Mouse (Mus musculus) adrenal gland, postnatal 10 days (tissue): ENCODE results near the gene Fam219a. TPM values are rescaled to one million over a fixed set of nuclear protein-coding genes. Genes with fewer than 3 reads are reported as not detected.
A peak's percentile ranks its signal among the peaks of the same experiment; 100 is the strongest.

Source experiments
- DNase-seq: peaks from one replicate; pipeline ENCODE4 v3.0.0; 2021; ENCODE audit warnings: mixed read lengths
- total RNA-seq, 2 experiments: library from RNA; stranded (reverse); gene quantifications; 2 replicates each; pipeline ENCODE4 v1.2.3; 2021

The Fam219a gene
- total RNA-seq, 2 experiments from 2014 or later = 18.8 to 23.5 TPM

DNA sequence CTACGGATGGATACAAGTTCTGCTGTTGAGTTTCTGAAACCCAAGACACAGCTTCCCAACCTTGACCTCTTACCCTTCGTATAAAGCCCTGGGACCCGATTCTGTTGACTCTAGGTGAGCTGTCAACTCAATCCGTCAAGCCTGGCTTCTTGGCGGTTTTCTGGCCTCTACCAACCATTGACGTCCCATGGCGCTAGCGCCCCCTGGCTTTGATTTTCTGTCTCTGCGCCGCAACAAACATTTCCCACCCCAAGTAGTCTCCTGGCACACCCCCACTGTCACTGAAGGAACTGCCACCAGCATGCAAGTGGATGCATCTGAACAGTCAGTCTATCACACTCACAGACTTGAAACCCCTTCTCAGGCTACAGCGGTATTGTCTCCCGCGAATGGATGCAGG is 63.2 kb downstream of the Fam219a start:
- peak; percentile 76 for DNase-seq

DNA sequence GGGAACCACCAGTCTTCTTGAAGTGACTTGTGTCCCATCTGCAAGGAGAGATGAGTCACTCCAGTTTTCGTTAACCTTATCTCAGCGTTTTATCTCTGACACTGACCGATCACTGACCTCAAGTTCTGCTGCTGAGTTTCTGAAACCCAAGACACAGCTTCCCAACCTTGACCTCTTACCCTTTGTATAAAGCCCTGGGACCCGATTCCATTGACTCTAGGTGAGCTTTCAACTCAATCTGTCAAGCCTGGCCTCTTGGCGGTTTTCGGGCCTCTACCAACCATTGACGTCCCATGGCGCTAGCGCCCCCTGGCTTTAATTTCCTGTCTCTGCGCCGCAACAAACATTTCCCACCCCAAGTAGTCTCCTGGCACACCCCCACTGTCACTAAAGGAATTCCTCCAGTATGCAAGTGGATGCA is 64.2 kb downstream of the Fam219a start:
- DNase-seq = peak; percentile 43

DNA sequence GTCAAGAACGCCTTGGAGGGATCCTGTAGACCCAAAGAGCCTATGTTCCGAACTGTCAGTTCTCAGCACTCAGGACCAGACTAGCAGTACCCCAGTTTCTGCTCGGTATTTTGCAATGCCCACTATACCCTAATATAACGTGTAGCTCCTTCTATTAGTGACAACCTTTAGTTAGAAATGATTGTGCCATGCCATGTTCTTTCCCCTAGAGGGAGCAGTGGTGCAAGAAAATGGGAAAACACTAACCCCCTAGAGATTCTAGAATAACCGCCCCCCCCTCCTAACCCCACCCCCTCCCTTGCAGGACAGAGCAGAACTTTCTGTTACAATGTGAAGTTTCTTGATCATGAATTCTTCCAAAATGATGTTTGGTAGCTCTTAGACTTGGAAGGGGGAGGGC is 65.0 kb downstream of the Fam219a start:
- DNase-seq = no peak

DNA sequence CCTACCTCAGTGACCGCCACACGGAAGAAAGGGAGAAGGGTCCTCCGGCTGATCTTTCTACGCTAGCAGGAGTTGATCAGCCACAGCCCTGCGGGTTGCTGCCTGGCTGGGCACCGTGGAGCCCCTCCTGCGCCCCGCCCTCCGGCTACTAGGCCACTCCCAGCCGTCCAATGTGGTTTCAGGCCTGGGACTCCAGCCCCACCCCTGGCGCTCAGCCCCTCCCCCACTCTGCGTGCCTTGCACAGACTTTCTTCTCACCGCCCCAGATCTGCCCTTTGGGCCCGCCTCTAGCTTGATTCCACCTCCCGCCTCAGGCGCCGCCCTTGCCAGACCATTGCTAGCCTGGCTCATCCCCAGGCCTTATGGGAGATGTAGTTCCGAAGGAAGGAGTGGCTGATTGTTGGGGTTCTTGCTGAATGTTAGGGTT is 66.3 kb downstream of the Fam219a start, which contains the start of gene AI464131:
AI464131 (minus strand) TSS at position 91 of the 427 bp plus-strand sequence.
- DNase-seq = peak; percentile 100

DNA sequence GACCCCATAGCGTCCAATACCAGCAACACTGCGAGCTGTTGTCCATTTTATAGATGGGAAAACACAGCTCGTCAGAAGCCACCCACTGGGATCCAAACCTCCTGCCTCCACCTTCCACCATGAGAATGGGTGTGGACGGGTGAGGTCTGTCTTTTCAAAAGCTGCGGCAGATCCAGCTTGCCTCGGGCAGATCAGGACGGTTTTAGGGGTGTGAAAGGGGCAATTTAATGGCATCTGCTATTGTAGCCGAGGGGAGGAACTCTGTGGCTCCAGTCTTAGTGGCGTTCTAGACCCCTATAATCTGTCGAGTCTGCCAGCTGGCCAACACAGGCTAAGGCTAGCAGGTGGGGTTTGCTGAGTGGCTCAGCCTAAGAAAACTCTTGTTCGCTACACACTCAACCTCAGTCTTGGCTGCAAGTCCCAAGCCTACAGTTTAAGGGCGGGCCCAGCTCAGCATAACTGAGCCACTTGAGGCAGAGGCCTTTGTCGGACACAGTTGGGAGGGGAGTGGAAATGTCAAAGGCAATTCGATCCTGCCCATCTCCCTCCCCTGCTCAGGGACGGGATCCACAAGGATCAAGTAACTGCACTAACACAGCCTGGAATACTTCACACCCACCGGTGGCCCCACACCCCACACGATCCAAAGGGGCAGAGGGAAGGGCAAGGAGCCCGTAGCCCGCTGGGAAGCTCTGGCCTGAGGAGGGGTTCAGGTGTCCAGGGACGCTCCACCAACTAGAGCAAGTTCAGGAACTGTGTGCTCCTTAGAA is 67.0 kb downstream of the Fam219a start:
- peak; percentile 50 for DNase-seq

DNA sequence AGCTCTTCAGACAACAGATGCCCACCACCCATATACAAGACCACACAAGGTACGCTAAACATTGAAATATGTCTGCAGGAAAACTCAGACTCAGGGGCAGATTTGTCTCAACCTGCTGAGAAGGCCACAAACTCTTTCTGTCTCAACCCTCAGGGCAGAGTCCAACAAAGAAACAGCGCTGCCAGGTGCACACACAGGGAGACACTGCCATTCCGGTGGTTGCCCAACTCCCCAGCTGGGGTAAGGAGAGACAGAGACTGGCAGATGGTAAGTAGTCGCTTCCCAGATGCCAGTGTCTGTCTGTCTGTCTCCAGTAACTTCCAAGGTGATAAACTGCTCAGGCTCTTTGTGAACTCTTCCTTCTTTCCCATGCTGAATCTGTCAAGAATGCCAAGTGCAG is 68.6 kb downstream of the Fam219a start:
- DNase-seq = no peak

DNA sequence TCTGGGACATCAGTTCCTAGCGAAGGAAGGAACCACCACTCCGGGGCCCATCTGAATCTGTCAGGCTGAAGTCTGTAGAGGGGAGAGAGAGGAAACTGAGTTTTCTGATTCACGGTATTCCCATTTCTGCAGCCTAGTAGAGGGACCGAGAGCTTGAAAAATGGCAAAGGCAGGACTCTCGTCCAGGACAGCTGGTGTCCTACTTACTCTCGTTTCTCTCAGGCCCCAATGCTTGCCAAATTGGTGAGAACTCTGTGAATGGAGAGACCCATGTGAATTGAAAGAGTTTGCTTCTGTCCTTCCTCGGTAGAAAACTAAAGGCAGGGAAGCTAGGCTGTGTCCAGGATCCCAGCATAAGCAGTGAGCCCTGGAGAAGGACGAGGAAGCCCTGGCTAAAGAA is 69.7 kb downstream of the Fam219a start:
- DNase-seq = no peak

DNA sequence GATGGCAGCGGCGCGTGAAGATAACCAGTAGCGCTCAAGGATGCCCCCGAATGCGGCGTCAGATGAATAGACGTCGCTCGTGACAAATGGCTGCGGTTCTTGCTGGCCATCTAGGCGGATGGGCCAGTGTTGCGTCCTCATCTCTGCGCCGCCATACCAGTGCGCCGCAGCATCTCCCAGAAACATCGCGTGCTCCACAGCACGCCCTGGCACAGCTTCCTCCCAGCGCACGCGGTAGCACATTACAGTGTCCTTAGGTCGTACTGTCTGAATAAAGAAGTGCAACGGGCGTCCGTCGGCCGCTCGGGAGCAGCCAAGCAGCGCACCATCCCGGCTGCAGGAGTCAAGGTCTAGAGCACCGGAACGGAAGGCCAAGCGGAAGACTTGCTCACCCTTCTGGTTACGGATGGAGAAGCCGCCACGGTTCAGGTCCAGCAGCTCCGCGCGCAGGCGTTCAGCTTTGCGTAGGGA is 70.4 kb downstream of the Fam219a start:
- DNase-seq = peak; percentile 36

DNA sequence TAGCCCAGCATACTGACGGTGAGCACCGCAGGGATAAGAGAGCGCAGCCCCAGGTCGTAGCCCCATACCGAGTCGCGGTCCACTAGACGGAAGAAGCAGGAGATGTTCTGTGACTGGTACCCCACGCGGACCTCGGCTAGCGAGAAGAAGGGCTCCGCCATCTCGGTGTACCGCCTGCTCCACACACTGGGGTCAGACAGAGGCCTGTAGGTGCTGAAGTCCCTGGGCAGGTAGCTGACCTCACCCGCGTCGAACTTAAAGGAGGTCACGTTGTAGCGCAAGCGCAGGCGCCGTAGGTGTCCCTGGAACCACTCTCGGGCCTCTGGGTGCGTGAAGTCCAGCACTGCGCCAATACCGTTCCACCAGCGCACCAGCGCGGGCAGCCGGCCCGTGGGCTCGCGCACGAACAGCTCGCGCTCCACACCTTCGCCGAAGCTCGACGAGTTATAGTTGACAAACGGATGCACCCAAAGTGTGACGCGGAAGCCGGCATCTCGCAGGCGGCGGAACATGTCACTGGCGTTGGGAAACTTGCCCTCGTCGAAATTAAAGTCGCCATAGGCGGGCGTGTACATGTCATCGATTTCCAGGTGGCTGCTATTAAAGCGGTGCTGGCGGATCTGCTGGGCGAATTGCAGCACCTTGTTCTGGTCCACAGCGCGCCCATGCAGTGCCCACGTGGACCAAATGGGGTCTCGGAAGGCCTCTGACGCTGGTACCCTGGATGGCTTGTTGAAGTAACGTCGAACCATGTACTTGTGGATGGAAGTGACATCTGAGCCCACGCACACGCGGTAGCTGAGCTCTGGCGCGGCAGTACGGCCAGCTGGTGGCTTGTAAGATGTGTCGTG is 71.1 kb downstream of the Fam219a start:
- DNase-seq = no peak

DNA sequence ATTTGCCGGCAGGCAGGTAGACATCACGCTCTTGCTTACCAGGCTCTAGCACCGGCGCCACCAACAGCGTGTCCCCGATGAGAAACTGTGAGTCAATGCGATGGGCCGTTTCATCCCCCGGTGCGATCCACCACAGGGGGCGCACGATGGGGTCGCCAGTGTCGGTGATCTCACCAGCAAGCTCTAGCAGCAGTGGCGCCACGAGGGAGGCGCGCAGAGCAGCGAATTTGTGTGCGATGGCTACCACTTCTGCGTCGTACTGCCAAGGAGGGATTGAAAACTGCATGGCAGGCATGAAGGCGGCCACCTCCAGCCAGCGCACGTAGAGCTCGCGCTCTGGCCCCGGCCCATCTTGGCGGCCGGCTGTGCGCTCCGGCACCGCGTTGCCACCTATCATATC is 71.8 kb downstream of the Fam219a start:
- DNase-seq = peak; percentile 46

DNA sequence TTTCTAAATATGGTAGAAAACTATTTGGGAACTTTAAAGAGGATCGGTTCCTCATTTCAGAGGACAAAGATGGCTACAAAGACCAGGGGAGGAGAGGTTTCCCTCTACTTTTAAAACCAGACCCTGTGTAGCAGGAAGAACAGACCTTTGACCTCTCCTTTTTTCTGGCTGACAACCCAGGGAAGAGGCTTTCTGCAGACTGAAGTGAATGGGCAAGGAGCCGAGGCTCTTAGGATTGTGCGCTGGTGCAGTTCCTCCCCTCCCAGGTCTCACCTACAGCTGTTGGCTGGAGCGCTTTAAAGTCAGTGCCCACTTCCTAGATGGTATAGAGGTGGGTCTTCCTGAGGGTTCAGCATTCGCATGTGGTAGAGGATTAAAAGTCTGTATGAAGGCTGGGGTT is 72.3 kb downstream of the Fam219a start:
- DNase-seq = no peak

DNA sequence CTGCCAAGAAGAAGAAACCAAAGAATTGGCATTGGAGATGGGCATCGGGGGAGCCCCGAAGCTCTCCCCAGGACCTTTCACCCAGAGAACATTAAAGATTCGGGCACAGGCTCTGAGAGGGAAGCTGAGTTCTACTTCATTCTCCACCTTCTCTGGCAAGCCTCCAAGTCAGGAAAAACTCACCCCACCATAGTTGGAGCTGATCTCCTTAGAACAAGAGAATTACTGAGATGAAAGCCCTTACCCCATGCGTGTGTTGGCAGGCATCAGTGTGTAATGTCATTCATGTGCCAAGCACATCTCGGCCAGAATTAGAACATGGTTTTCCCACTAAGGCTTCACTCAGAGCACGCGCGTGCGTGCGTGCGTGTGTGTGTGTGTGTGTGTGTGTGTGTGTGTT is 73.5 kb downstream of the Fam219a start:
- DNase-seq = peak; percentile 33

DNA sequence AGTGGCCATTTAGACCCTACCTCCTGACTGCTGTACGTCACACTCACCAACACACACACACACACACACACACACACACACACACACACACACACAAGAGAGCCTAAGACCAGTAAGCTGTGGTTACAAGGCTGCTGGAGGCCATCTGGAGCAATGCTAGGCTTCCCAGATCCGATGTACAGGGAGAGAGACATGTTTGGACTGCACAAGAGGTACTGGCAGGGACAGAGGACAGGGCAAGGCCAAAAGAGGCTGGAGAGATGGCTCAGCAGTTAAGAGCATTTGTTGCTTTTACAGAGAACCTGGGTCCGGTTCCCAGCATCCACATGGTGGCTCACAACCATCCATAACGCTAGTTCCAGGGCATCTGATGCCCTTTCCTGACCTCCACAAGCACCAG is 74.3 kb downstream of the Fam219a start:
- DNase-seq = no peak

DNA sequence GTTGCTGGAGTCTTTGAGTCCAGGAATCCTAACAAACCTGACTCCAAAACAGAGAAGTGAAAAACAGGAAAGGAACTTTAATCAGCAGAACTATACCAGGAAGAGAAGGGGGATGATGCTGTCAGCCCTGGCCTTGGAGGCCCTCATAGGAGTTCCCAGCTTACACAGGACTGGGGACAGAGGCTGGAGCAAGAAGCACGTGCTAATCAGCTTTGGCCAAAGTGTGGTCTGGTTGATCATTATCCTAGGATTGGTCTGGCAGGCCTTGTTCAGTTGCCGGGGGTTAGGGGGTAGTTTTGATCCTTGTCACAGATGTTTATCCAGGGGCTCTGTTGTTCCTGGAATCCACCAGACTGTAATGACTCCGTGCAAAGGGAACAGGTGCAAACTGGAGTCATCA is 75.0 kb downstream of the Fam219a start:
- no peak for DNase-seq

DNA sequence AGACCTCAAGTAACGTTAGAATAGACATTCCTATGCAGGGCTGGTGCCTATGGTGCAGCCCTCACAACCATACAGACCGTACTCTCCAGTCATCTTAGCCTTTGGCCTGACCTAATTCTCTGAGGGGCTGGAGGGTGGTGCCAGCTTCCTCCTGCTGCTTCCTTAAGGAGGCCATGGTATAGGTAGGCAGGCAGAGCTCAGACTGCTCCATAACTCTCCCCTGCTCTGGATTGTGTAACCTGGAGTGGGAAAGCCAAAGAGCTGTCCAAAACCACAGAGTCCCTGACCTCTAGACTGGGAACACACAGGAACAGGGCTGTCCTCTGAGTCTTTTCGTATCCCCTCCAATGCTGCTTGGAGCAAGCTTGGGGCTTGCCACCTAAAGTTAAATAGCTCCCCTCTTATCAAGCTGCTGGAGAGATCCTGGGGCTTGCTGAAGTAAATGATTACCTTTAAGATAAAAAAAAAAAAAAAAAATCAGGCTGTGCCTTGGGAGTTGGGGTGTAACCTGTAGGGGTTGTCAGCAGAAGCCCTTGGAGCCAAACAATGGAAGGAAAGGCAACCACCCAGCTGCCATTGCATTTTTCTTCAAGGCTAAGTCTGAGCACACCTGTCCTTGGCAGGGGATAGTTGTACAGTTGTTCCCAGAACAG is 75.7 kb downstream of the Fam219a start:
- DNase-seq = peak; percentile 53

DNA sequence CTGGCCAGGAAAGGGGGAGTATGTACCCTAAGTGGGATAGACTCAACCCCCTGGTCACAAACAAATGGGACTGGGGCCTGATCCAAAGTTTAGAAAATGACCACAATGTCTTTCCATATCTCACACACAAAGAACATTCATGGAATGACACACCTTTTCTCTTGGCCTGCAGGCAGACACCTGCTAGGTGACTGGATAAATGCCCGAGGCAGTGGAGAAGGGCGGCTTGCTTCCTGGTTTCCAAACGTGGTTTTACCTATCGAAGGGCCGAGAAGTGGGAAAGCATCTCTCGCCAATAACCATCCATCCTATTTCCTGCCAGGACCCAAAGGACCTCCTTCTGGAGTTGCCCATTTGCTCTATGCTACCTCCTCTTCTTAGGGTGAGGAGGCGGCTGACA is 76.4 kb downstream of the Fam219a start:
- DNase-seq = no peak

DNA sequence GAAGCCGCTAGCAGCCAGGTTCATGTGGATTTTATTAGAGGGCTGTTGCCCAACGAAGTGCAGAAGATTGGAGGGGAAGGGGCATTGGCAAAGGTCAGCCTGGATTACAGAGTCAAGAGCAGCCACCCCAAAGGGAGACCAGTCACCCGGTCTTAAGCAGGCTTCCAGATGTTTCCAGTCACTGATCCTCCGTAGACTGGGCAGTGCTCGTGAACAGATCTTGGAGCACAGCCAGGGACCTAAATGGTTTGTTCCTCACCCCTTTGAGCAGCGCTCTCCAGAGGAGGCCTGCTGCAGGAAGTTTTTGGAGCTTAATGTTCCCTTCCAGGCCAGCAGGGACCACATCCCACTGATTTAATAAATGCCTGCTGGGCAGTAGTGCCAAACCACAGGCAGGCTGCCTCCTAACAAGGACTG is 87.7 kb downstream of the Fam219a start:
- DNase-seq = peak; percentile 62

DNA sequence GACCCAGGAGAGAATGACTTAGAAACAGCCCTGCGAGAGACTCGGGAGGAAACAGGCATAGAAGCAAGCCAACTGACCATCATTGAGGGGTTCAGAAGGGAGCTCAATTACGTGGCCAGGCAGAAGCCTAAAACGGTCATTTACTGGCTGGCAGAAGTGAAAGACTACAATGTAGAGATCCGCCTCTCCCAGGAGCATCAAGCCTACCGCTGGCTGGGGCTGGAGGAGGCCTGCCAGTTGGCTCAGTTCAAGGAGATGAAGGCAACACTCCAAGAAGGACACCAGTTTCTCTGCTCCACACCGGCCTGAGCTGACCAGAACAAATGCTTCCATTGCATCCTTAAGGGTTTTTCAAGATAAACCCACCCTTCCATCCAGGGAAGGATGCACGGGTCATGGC is 89.1 kb downstream of the Fam219a start:
- peak; percentile 64 for DNase-seq

DNA sequence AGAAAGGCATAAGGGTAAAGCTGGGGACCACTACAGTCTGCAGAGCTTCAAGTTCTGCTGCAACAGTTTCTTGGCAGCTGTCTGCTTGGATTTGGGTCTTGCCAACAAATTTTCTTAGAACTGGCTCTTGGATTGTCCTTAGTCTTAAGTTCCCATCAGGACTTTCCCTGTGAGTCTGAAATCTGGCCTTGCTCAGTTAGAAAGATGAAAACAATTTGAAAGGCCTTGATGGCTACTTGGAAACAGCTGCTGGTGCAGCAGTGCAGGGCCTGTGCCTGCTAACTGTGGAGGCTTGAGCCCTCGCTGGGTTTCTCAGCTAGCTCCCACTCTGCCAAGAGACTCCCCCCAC is 89.9 kb downstream of the Fam219a start:
- peak; percentile 13 for DNase-seq

DNA sequence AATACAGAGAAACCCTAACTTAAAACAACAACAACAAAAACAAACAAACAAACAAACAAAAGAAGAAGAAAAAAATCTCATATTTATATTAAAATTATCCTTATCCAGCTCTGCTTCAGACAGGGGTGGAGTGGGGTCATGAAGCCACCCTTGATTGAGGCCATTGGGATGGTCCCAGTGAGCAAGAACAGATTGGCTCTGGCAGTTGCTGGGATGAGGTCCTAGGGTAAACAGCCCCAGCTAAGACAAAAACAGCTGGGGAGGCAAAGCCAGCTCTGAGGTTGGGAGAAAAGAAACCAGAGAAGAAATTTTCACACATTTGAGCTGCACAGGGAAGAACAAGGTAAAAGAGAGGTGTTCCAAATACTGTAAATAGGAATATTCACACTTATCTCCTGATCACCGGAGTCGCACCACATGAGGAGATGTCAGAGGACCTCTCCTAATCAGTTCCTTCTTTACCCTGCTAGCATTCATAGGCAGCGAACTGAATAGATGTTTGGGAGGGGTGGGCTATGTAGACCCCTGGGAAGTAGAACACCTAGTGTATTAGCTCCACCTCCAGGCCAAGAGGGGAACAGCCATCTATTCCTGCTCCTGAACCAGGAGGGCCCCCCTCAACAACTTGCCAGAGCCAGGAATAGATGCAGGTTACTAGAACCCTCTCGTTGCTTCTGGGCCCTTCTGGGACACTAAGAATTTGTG is 90.4 kb downstream of the Fam219a start:
- no peak for DNase-seq

DNA sequence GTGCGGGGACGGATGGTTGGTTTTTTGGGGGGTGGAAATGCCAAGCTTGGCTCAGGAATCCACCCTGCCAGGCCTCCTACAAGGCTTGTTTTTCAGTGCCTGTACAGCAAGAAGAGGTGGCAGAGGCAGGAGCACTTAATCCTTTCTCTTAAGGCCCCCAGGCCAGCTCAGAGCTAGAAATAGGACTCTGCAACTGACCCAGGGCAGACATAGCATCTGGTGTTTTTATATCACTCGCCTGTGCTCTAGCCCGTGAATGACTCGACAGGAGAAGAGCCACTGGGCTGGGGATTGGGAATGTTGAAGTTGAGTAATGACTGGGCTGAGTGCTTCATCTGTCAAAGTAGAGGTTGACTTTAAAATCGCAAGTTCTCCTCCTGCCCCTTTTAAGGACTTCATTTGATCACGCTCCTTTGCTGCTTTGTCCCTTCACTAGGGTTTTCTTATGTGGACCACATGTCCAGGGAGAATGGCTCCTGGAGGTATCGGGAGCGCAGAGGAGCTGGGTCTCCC is 91.6 kb downstream of the Fam219a start:
- DNase-seq = no peak

DNA sequence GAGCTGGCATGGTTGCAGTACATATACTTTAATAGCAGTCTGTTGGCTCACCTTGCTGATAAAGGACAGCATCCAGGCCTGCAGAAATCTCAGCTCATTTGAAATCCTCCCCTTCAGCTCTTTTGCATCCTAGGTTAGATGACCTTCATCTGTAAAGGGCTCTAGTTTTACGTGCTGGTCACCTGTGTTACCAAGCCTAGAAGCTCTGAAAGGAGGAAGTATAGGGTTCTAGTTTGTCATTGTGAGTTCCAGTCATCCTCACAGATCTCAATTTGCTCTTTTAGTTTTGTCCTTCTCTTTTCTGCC is 98.0 kb downstream of the Fam219a start:
- DNase-seq = no peak
